Mouse (Mus musculus) CD4-positive, CD25-positive, alpha-beta regulatory T cell, adult 4 months (primary cell): ENCODE results near the gene Gas2l3. TPM values are rescaled to one million over a fixed set of nuclear protein-coding genes. Genes with fewer than 3 reads are reported as not detected.

Experiments
- ATAC-seq: one replicate; pipeline ENCODE4 v1.8.0; 2017
- polyA plus RNA-seq, 2 experiments: library from polyadenylated mRNA; unstranded; fragments of 100-300 nt; shearing (Covaris generic); gene quantifications; one replicate each; pipeline ENCODE4 v1.2.1; 2017

The Gas2l3 gene
- polyA plus RNA-seq, 2 experiments from 2014 or later, result 1.5 to 3.3 TPM

DNA sequence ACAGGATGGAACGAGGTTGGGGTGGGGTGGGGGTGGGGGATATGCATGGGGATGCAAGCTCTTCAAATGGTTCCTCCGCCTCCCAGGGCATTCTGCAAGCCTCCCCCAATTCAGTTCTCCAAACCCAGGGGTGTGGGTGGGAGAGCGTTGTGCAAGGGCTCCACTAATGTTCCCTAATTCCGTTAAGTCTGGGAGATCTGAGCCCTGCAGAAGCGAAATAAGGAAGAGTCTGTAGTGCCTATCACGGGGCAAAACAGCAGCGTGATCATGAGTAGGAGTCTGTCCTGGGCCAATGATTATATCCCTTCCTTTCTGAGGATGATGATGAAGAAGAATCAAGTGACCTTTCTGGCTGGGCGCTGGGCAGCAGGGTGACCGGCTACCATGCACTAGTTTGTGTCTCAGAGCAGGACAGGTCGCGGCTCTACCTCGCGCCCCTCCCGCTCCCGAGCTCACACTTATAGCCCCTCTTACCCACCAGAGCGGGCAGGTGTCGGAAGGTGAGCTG is 598 bp downstream of the Gas2l3 start:
- peak; percentile 6 for ATAC-seq

DNA sequence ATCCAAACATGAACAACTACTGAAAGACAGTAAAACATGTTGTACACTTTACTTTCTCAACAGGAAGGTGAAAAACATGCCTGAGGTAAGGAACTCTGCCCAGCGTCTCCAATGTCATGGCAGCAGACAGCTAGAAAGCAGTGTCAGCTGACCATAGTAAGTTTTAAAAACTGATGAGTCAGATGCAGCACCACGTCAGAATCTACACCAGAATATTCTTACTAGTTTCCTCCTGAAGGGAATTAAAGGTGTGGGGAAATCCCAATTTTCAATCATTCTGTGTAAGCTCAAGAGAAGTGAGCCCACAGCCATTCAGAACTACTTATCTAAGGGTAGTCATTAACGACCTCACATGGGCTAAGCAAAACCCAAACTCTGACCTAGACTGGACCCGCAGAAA is 1.1 kb downstream of the Gas2l3 start:
- ATAC-seq, result peak; percentile 19

DNA sequence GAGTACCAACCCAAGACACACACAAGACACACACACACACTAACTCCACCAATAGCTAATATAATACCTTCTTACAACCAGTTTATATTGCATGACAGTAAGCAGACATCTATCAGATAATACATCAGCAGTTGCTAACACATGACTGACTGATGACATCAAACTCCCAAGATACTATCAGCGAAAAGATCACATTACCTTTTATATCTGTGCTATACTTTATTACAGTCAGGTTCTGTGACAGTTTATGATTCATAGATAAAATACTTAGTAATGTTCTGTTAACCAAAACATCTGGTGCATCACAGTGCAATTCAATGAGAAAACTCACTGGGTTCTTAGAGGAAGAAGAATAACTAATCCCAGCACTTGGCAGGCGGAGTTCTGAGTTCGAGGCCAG is 1.8 kb downstream of the Gas2l3 start:
- no peak for ATAC-seq

DNA sequence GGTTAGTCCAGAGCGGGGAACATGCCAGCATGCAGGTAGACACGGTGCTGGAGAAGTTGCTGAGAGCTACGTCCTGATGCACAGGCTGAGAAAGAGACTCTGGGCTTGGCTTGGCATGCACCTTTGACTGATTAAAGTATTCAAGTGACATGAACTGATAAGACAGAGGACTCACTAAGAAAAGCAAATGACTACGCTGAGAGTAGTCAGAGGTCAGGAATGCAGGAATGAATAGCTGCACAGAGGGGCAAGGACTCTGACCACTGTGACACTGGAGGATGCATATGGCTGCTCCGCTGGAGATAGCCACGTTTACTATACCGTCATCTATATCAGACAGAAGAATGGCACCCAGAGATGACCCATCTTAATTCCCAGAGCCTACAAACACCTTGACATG is 4.4 kb downstream of the Gas2l3 start:
- ATAC-seq, result no peak

DNA sequence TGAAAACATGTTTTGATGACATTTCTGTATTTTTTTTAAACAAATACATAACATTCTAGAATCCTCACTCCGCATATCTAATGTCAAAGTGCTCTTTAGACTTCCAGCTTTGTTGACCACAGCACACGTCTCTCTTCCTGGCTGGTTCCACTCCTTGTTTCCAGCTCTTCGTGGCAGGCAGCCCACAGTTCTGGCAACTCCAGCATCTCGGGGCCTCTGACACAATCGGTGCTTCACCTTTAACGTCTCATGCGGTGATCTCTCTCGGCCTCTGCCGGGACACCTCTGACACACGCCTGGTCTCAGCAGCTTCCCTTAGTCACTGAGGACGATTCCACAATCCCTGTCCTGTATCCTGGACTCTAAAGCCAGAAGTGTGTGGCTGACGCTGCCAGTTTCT is 5.8 kb downstream of the Gas2l3 start:
- ATAC-seq, result no peak

DNA sequence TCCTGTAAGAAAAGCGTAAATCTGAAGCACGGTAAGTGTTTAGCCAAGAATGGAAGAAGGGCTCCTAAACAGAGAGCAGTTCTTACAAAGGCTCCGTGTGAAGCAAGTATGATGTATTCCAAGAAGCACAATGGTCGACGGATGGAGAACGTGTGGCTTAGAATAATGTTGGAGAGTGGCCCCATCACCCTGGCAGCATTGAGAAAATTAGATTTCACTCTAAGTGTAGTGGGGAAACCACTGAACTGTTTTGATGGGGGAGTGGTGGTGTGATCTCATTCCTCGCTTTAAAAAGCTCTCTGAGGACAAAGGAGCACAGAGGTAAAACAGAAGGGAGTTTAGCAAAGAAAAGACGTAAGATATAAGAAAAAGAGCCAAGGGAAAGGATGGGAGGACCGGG is 6.3 kb downstream of the Gas2l3 start:
- ATAC-seq, result no peak

DNA sequence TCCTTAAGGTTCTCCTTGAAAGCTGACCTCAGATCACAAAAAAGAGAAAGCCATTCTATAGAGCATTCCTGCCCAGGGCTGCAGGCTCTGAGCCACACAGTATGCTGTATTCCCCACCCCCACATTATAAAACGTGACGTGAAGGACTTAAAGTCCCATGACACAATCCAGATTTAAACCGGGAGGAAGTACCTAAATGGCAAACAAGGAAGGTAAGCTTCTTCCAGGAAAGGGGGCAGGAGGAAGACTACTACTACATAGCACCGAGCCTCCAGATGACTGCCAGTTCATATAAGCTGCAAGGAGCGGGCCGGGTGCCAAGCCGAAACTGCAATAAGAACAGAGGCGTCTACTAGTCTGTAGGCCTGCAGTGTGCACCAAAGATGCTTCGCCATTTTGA is 7.8 kb downstream of the Gas2l3 start:
- ATAC-seq, result no peak

DNA sequence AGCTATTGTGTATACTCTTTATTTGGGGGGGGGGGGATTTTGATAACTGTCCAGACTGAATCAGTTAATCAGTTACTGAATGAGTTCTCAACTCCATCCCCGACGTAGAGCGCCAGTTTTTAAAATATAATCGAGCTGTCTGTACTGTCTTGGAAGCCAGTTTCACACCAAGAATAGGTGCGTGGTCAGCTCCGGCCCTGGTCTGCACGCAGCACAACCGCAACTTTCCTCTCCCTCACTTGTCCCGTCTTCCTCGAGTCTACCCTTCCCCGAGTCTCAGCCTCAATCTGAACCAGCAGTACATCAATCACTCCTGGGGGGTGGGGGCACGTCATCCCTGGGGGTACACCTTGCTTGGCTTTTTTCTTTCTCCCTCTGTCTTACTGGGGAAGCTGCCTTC is 8.4 kb downstream of the Gas2l3 start:
- no peak for ATAC-seq

DNA sequence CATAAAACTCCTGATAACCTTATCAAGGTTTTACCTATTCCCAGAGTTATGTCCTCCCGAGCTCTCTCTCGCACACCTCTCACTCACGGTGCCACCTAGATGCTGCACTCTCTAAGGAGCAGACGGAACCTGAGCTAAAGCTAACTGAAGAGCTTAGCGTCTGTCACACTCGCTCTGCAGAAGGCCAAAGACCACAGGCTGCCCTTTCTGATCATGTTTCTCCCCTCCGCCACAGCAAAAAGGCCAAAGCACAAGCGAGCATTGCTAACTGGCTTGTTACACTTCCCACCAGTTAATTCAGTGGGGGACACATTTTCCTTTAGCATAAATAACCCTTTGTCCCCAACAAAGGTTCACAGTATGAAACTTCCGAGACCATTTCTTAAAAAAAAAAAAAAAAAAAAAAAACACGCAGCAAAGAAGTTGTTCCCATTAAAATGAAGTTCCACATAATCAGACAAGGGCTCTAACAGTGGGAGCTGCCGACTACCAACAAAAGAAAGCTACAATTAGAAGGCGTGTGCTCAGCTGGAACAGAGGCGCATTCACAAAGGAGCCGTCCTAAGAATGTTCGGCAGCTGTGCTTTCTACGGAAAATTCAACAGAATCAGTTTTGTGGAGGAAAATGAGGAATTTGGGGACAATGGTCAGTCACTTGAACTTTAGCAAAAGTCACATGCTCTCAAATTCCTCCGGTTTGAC is 9.1 kb downstream of the Gas2l3 start:
- ATAC-seq, result no peak

DNA sequence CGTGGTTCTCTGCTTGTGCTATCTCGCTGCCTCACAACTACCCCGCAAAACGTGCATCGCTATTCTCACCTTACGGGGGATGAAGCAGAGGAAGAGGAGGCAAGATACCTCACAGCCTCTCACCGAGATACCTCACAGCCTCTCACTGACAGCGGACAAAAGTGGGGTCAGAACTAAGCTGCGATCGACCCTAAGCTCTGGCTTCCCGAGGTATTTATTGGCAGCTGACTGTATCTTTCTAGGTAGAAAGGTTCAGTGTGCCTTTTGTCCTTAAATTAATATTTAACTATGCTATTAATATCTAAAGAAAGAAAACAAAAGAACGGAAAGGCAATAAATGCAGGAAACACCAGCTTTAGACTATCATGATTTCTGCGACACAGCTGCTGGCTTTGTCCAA is 11.0 kb downstream of the Gas2l3 start:
- ATAC-seq, result no peak

DNA sequence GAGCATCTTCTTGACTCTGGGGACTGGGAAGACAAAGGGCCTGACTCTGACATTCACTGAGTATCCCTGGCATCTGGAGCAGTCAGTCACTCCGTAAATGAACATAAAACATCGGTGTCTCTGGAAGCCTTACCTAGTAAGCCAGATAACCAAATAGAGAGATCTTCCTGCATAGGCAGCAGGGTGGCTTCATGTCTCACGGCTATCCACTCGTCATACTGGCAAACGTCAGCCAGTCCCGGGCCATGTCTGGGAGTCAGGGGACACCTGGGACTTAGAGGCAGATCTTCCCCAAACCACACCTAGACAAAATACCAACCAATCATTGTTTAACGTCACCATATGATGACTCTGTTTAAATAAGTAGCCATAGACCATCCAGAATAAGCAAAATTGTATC is 13.0 kb downstream of the Gas2l3 start:
- no peak for ATAC-seq

DNA sequence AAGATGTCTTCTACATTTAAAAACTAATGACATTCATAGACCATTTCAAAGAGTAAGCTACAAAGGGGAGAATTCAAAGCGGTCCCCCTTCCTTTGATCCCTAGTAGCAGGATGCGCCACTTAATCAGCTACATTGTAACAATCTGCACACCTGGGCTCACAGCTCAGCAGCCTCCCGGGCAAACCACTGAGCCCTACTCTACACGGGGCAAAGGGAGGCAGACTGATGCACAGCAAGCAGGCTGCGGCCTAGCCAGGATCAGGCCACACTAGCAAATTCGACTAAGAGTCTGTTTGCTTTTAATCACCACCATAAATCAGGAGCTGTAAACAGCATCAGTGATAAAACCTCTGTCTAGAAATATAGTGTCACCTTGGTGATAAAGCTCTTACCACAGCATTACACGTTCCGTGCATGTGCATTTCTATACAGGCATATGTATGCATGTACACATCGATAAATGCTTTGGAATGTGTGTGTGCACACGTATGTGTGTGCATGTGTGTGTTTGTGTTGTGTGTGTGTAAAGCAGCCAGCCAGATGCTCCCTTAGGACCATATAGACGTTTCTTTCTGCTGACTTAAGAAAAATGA is 18.9 kb downstream of the Gas2l3 start:
- no peak for ATAC-seq

DNA sequence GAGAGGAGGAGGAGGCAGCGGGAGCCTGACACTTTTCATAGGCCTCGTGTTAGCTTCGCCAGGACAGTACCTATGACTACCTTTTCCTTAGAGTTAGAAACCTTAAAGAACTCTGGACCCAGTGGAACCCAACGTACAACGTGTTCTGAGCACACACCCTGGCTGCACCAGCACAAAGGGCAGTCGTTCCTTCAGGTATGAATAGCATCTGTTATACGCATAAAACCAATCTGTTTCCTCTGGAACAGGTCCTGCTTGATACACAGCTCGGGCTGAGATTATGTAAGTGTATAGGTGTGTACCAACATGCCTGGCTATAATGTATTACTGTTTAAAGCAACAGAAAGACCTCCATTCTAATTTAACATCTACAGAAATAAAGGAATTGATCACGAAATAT is 19.6 kb downstream of the Gas2l3 start:
- no peak for ATAC-seq

DNA sequence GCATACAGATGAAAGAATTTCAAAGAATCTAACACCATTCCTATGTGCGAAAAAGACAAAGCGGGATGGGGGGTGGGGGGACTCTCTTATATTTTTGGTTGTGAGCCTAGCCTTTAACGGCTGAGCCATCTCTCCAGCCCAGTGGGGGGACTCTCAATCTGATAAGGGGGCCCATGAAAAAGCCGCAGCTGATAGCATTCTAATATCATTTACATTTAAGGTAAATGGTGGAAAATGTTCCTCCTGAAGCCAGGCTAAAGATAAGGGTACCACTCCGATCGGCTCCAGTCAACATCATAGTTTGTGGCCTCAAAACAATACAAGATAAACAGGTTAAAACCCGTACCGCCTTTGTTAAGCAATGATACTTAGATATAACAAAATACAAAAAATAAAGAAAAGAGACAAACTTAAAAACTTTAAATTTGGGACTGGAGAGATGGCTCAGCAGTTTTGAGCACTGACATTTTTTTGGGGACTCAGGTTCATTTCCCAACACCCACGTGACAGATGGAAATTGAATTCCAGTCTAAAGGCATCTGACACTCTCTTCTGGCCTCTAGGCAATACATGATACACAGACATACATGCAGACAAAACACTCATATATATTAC is 20.5 kb downstream of the Gas2l3 start:
- no peak for ATAC-seq

DNA sequence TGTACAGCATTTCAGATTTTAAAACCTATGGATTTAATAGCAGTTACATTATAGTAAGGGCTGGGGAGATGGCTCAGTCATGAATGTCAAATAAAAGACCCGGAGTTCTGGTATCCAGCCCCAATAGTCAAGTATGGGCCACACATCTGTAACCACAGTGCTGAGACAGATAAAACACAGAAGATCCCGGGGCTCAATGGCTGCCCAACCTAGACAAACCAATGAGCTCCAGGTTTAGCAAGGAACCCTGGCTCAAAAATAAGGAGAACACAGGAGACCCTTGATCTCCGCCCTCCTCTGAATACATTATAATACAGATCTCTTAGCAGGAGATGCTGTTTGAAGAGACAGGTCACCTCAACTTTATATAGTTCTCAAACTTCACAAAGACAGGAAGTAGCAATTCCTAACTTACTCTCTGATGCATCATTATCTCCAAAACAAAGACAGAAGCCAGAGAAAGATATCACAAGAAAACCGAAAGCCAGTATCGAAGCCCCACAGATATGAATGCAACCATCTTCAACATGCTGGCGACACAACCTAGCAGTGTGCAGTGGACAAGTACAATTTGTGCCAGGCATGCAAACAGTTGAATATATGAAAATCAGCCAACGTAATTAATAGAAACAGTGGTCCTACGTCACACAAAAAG is 21.1 kb downstream of the Gas2l3 start:
- ATAC-seq, result no peak

DNA sequence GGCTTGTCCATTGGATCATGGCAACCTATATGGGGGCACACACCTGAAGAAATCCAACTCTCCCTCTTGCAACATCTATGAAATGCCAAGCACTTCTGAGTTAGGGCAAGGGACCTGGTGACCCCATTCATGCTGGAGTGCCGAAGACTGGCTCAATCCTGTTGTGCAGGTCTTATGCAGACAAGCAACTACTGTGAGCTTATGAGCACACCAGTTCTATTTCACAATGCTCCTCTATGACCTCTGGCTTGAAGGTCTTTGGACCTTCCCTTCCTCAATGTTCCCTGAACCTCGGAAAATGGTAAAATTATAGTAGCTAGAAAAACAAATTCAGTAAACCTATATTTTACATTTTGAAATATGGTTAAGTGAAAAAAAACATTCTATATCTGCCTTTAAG is 25.8 kb downstream of the Gas2l3 start:
- no peak for ATAC-seq

DNA sequence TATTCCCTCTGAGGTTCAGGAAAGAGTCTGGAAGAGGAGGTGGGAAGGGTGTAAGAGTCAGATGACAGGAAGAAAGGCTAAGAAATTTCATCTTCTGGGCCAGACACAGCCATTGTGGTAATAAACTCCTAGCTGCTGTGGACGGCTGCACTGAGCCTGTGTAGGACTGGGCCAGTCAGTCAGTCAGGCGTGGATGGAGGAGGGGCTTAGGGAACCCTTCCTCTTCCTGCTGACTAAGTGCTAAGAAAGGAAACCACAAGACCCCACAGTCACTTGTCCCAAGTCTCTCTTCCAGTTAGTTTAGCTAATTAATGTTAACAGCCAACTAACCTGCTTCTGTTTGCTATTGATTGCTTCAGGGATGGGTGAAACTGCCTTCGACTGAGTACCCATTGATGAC is 28.3 kb downstream of the Gas2l3 start:
- no peak for ATAC-seq

DNA sequence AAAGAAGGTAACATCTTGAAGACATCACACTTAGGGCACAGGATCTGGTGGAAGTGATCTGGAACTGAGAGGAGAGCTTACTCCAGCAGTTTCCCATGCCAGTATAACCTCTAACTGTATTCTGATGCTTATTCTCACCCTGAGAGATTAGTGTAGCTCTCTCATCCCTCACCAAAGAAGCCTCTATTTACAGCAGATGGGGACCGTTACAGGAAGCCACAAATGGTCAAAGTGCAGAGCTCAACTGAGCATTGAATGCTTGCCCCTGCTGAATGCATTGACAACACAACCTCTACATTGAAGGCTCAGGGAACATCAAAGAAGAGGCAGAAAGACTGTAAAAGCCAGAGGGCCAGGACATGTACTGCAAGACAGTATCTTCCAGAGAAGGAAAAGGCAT is 36.2 kb downstream of the Gas2l3 start:
- no peak for ATAC-seq

DNA sequence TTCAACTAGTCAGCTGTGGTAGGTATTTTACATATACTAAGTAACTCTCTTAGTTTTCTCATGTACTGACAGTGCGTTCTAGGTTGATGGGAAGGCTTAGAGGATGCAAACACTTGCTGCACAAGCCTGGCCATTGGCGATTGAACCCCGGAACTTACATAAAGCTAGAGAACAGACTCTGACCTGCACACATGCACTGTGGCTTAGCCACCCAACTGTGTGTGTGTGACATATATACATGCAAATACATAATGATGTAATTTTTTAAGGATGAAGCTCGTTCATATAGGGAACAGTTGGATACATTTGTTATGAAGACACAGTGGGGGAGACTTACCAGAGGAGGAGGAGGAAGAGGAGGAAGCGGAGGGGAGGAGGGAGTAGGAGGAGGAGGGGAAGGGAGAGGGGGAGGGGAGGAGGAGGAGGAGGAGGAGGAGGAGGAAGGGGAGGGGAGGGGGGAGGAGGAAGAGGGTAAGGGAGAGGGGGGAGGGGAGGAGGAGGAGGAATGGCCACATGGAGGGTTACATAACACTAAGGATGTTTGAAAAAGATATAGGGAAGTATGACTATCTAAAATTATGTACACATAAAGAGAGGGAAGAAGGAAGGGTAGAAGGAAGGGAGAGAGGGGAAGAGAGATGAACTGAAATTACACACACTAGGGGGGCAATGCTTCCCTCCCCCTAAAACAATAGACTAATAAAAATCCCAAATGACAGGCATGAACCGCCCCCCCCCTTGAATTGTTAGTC is 36.9 kb downstream of the Gas2l3 start:
- no peak for ATAC-seq

DNA sequence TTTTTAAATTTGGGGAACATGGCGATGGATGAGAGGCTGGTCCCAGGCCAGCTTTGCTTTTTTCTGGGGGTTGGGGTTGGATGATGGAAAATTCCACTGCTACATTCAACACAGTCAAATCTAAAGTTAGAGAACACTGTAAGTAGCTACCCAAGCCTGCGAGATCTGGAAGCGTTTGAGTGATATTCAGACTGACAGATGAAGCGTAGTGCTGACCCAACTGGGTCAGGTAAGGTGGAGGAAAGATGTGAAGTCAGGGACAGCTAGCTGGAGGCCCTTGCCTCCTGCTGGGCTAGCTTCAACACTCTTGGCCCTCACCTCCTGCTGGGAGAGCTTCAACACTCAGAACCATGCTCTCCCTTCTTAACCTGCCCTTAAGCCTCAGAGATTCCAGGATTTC is 38.8 kb downstream of the Gas2l3 start:
- ATAC-seq, result no peak

DNA sequence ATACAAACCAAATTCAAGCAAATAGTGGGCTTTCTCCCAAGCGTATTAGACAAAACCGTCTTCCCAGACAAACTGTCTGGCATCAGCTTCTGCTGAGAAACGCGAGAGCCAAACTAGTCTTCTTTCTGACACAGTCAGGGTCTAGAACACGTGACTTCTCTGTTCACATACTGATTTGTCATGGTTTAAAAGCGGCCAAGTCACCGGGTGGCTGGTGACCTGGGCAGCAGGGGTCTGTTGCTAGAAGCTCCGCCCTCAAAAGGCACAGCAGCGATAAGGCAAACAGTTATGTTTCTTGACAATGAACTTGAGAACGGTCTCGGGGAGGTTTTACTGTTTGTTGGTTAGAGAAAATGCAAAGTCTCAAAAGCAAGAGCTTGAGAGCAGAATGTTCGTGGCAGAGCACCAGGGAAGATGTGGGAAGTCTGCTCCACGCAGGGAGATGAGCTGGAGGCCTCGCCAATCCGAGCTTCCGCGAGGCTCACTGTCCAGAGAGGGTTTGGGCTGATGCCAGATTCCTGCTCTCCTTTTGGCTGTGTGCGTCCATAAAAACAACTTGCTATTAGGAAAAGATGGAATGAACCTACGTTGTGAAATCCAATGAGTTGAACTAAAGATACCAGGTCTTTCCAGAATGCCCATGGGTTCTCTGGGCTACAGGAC is 43.0 kb downstream of the Gas2l3 start:
- ATAC-seq, result no peak

DNA sequence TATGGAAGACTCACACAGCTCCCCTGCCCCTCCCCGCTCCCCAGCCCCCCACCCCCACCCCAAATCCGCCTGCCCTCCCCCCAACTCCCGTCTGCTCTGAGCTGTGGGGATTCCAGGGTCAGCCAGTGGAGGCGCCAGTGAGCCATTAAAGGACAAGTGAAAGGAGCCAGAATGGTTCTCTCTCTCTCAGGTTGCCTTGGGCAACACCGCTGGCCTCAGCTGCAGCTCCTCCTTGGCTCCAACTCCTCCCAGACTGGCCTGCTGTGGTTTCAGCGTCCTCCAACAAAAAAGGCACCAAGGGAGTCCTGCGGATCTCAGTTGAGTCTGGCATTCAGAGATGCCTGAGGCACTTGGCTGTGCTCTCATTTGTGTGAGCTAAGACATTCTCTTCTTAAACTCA is 47.9 kb downstream of the Gas2l3 start:
- no peak for ATAC-seq
